Mouse (Mus musculus) NIH3T3 (cell line): ENCODE measurements around the gene Dus3l.

Source experiments
- DNase-seq: peaks from one replicate; pipeline ENCODE4 v3.0.0-alpha.2; 2012; ENCODE audit warnings: low read depth

Dus3l gene

DNA sequence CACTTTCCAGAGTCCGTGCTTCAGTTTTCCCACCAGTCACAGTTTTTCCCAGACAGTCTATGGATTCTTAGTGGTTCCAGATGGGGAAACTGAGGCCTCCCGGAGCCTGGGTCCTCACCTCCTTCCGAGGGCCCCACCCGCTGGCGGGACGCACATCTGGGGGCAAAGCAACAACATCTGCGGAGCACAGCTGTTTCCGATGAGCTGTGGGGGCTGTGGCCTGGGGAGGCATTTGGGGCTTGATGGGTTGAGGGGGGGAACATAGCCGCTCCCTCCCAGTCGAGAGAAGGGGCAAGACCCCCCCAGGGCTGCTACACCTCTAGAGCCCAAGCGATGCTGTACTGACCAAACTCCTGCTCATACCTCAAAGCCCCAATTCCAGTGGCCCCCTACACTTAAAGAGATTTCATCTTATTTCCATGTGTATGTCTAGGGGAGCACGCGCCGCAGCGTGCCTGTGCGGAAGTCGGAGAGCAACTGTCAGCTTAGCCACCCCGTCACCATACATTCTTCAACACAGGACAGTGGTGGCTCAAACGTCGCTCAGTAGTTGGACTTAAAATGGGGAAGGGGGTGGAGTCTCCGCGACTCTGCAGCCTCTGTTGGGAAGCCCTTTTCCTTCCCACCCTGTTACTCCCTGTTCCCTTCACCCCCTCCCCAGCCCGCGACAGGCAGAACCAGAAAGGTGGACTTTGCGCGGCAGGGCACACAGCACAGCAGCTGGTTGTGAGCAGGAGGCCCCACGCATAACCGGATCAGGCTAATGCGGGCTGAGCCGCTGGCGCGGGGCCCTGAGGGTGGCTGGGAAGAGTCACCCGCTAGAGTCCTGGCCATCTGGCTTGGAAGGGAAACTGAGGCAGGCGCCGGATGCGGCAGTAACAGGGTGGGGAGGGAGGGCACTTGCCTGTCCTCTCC, 10.0 kb upstream of the Dus3l start:
- no peak for DNase-seq

GRCm38 (mm10) chr17:56756703-56757399, 7.7 kb upstream of the Dus3l start:
- DNase-seq = no peak

- no peak for DNase-seq
These were observed 7.0 kb upstream of the Dus3l start, which contains the start of gene Nrtn for GRCm38 (mm10) chr17:56757416-56758123. Nrtn (minus strand) TSS chr17:56757530.

DNA sequence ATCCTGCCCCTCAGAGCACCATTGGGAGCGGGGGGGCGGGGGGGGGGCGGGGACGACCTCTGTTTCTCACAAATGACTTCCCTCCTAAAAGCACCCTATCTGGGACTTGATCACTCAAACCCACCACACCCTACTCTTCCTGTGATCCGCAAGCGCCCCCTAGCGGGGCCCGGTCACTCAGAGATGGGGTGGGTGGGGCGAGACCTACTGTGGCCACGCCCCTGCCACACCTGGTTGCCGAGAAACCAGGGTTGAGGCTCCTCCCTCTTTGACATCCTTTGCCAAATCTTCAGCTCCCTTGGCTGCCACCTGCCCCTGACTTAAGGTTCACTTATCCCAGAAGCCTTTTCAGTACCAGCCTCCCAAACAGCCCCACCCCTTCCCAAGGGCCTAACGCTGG, 6.4 kb upstream of the Dus3l start:
- DNase-seq = peak; percentile 68

GRCm38 (mm10) chr17:56759261-56759660, 5.3 kb upstream of the Dus3l start:
- DNase-seq = no peak

DNA sequence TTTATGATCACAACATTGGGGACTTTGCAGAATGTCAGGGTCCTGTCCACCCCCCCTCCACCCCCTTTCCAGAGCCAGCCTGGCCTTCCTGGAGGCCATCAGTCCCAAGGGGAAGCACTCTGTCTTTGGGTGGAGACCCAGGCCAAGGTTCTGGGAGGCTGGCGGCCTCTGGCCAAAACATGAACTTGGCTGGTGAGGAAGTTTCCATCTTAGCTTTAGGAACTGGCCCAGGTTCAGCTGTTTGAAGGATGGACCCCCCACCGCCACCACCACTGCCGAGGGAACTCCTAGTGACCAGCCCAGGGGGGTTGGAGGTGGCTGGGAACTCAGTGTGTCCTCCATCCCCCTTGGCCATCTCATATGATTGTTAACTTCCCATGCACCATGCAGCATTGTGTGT, 3.5 kb upstream of the Dus3l start:
- DNase-seq = no peak

- DNase-seq = peak; percentile 93
These were observed 2.6 kb upstream of the Dus3l start for GRCm38 (mm10) chr17:56761991-56762410.

DNA sequence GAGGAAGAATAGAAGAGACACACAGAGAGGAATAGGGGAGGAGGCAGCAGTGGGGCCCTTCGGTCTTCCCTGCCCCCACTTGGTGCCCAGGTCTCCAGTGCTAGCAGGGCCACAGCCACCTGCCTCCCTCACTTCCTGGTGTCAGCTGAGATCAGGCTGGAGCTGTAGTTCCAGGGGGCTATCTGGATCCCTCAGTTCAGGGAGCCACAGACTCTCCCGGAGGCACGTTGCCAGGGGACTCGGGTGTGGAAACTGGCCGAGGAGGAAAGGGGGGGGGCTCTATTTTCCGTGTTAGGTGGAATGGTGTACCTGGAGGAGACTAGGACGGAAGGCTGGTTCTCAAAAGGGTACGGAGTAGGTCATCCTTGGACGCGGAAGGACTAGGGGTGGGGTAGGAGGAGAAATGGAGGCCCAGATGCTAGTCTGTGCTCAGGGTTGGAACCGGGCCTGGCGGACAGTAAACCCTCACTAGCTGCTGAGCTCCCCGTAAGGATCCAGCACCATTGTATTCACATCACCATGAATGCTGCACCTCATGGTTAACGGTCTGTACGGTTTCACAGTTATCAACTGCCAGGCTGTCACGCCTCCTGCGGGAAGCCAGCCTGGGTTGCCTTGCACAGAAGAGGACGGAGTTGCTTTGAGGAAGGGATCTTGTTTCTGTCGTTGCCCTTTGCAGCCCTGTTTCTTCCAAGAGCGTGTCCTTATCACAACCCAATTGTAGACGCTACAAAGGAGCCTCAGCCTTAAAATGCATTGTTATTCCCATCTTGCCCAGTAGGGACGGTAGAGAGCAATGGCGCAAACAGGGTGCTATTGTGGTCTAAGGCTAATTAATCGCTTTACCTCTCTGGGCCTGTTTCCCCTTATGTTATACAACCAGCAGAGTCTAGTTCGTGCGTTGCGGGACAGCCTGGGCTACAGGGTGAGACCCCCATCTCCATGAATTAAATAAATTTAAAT, 1.5 kb upstream of the Dus3l start:
- DNase-seq = peak; percentile 80

GRCm38 (mm10) chr17:56763741-56764250, 761 bp upstream of the Dus3l start:
- no peak for DNase-seq

GRCm38 (mm10) chr17:56765431-56765830, 874 bp downstream of the Dus3l start:
- no peak for DNase-seq

- no peak for DNase-seq
These were observed 2.3 kb downstream of the Dus3l start for GRCm38 (mm10) chr17:56766631-56767405.

GRCm38 (mm10) chr17:56767531-56768135, 3.1 kb downstream of the Dus3l start:
- no peak for DNase-seq

- DNase-seq = no peak
These were observed 4.4 kb downstream of the Dus3l start for GRCm38 (mm10) chr17:56768941-56769340.

- DNase-seq = no peak
These were observed 5.4 kb downstream of the Dus3l start, which contains the start of gene Prr22 for GRCm38 (mm10) chr17:56769950-56770349. Prr22 (plus strand) TSS chr17:56770250.

- DNase-seq = no peak
These were observed 13.0 kb downstream of the Dus3l start for GRCm38 (mm10) chr17:56777568-56777967.

DNA sequence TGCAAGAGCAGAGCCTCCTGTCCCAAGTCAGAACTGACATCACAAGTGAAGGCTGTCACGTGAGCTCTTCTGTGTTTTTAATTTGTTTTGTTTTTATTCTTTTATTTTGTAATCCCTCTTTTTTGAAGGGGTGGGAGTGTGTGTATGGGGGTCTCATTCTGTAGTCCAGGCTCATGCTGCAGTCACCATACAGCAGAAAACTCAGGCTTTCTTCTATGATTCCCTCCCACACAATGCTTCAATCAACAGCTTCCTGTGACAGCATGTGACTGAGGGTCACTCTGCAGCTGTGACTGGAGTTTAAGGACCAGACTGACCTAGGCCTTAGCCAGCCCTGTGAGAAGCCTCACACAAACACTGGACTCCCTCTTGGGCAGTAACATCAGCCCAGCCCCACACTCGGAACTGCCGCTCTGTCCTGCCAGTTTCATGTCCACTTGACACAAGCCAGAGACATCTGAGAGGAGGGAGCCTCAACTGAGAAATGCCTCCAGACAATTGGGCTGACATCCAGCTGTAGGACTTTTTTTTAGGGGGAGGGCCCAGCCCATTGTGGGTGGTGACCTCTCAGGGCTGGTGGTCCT, 14.3 kb downstream of the Dus3l start:
- DNase-seq = no peak

DNA sequence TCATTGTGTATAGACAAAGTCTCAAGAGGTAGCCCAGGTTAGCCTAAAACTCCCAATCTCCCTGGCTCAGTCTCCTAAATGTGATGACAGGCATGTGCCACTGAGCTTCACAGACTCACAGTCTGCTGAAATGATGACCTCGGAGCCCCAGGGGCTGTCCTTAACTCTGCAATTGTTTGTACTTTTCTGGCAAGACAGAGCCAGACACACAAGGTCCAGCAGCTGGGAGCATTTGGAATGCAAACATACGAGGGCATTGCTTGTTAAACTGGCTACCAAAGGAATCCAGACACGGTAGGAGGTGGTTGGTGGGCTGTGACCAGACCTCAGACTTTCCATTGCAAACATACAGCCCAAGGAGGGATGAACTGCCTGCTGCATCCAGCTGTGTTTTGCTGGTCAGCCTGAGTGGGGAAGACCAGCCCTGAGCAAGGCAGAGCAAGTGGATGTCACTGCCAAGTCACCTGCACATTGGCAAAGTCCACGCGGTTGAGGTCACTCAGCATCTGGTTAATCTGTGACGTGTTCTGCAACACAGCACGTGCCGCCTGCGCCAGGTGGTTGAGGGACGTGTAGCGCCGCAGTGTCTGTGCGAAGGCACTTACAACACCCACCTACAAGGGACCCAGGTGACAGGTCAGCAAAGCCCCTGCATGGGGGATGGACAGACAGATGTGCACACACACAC, 15.9 kb downstream of the Dus3l start:
- DNase-seq = no peak

DNA sequence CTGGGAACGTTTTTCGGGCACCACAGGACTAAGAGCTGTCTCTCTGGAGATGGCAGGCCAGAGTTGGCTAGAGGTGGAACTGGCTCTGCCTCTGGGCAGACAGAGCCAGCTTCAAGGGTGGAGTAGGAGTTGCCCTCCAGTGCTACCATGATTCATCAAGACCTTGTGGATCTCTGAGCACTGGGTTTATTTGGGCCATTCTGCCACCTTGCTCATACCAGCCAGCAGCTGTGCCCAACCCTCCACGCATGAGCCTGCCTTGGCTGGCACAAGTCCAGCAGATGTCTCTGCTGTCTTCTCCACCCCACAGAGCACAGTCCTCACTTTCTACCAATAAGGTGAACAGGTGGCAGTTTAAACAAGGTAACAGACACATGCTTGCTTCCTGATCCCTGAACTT, 24.3 kb downstream of the Dus3l start:
- DNase-seq = peak; percentile 23

GRCm38 (mm10) chr17:56789286-56789685, 24.7 kb downstream of the Dus3l start:
- no peak for DNase-seq
